In the genomic region with DNA sequence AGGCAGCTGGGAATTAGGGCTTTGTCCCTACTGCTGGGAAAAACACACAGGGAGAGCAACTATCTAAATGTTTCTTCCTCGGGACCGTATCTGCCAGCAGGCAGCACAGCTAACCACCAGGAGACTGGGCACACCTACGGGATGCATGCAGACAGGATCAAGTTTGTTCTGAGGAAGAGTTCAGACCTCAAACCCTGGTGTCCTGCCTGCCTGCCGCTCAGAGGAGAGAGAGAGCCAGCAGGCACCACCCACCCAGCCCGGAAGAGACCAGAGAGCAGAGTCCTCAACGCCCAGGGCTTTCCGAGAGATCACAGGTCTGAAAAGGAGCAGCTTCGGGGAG, we compare ENCODE assay signal across 14 mouse cellular contexts. TPM values are rescaled to one million over a fixed set of nuclear protein-coding genes. Genes with fewer than 3 reads are reported as not detected.
A peak's percentile ranks its signal among the peaks of the same experiment; 100 is the strongest.
DNase-seq lines count a peak whose midpoint lies in the region; ATAC-seq lines count a peak whose summit lies in the region.
"Had no signal": no experiment of that assay in that cellular context is flagged by ENCODE, and none has a peak within 500 bp of the region (broad histone marks: within the 10 kb centered on the region; RNA-seq: fewer than 3 reads in every experiment).

No protein-coding gene starts in this region.

- peak overlapping the region; percentile 26; the same call in 1 of the 2 replicates for H3K4me3 ChIP-seq in heart, embryonic 10.5 days
- H3K4me3 ChIP-seq in megakaryocyte, embryonic 14.5 days (replicated peaks), result peak overlapping the region; percentile 67
- no peak overlapping the region for H3K4me3 ChIP-seq in heart, embryonic 15.5 days
- H3K4me3 ChIP-seq in hindbrain, embryonic 14.5 days (replicated peaks; ENCODE audit: low read length), result no peak overlapping the region

- H3K36me3 ChIP-seq in heart, embryonic 10.5 days, result no peaks in the 10 kb centered on the region
- H3K36me3 ChIP-seq in megakaryocyte, embryonic 14.5 days (replicated peaks; ENCODE audit: low read length), result peaks cover 9% of the 10 kb centered on the region
- H3K36me3 ChIP-seq in heart, embryonic 15.5 days, result no peaks in the 10 kb centered on the region
- H3K36me3 ChIP-seq in hindbrain, embryonic 14.5 days (replicated peaks; ENCODE audit: control insufficient read depth, insufficient read depth), result no peaks in the 10 kb centered on the region

- peak overlapping the region; percentile 34; the same call in 1 of the 2 replicates for H3K9ac ChIP-seq in heart, embryonic 15.5 days
- no peak overlapping the region for H3K9ac ChIP-seq in hindbrain, embryonic 14.5 days

- peaks cover 26% of the 10 kb centered on the region for H3K4me1 ChIP-seq in heart, embryonic 10.5 days
- peaks cover 90% of the 10 kb centered on the region for H3K4me1 ChIP-seq in megakaryocyte, embryonic 14.5 days
- peaks cover 35% of the 10 kb centered on the region for H3K4me1 ChIP-seq in heart, embryonic 15.5 days (replicated peaks)
- H3K4me1 ChIP-seq in hindbrain, embryonic 14.5 days (replicated peaks; ENCODE audit: control insufficient read depth, insufficient read depth, low read length), result peaks cover 6% of the 10 kb centered on the region

- H3K27me3 ChIP-seq in heart, embryonic 10.5 days (ENCODE audit: insufficient read depth, poor library complexity, severe bottlenecking), result peaks cover 40% of the 10 kb centered on the region
- peaks cover 47% of the 10 kb centered on the region for H3K27me3 ChIP-seq in megakaryocyte, embryonic 14.5 days (replicated peaks)
- peaks cover 15% of the 10 kb centered on the region; the same call in 1 of the 2 replicates for H3K27me3 ChIP-seq in heart, embryonic 15.5 days
- H3K27me3 ChIP-seq in hindbrain, embryonic 14.5 days (ENCODE audit: control insufficient read depth, insufficient read depth, low read length), result no peaks in the 10 kb centered on the region

- H3K27ac ChIP-seq in heart, embryonic 10.5 days, result peak overlapping the region; percentile 72
- H3K27ac ChIP-seq in heart, embryonic 15.5 days, result peak overlapping the region; percentile 65
- H3K27ac ChIP-seq in hindbrain, embryonic 14.5 days, result no peak overlapping the region

- H3K9me3 ChIP-seq in heart, embryonic 10.5 days, result no peaks in the 10 kb centered on the region
- no peaks in the 10 kb centered on the region for H3K9me3 ChIP-seq in megakaryocyte, embryonic 14.5 days
- no peaks in the 10 kb centered on the region for H3K9me3 ChIP-seq in heart, embryonic 15.5 days (replicated peaks)
- no peaks in the 10 kb centered on the region for H3K9me3 ChIP-seq in hindbrain, embryonic 14.5 days (ENCODE audit: control insufficient read depth, low read length)

- WGBS in heart, embryonic 10.5 days, result 22% methylated on average over 8 of the region's 8 CpGs
- 28% methylated on average over 8 of the region's 8 CpGs for WGBS in heart, embryonic 15.5 days
- whole genome bisulfite sequencing in hindbrain, embryonic 14.5 days, result 38% methylated on average over 8 of the region's 8 CpGs

- no peak for DNase-seq in heart, embryonic 10.5 days (ENCODE audit: low spot score)
- DNase-seq in heart, adult 9 months (ENCODE audit: low spot score in 2 of 2), result no peak
- DNase-seq in neural tube, embryonic 10.5 days (ENCODE audit: extremely low spot score, low spot score), result peak; percentile 21
- DNase-seq in hindbrain, embryonic 14.5 days (ENCODE audit: low spot score), result no peak
- no peak for DNase-seq in adrenal gland, adult 8-10 months
- DNase-seq: cerebellum, adult 11-12 months; retina, postnatal 1 day had no signal

- peak overlapping the region; percentile 38 for H3K4me2 ChIP-seq in heart, embryonic 15.5 days
- no peak overlapping the region for H3K4me2 ChIP-seq in hindbrain, embryonic 14.5 days (replicated peaks)

- ATAC-seq in megakaryocyte, adult 5-6 weeks (ENCODE audit: poor library complexity, severe bottlenecking), result no peak
- ATAC-seq in heart, embryonic 15.5 days (replicated peaks; ENCODE audit: insufficient number of reproducible peaks, insufficient read depth, low FRiP score, low read depth), result no peak
- no peak for ATAC-seq in hindbrain, embryonic 14.5 days (ENCODE audit: low FRiP score)

RNA-seq across cellular contexts. Expression of a gene that starts 5.8 kb away (rescaled TPM):
- 4.8 and 7.3 TPM in 2 replicates for polyA plus RNA-seq in heart, embryonic 10.5 days (2016; fragmentation: Nextera tagmentation; extraction: Ambion mirVana)
- 28.6 and 53.0 TPM in 2 replicates for polyA plus RNA-seq in megakaryocyte, embryonic 14.5 days (2012; ENCODE audit: insufficient read depth, low replicate concordance)
- not detected in 2 replicates for total RNA-seq in megakaryocyte, adult 5-6 weeks (2015)
- not detected in 2 replicates for total RNA-seq in megakaryocyte, adult 5-6 weeks (2017)
- 7.3 and 9.1 TPM in 2 replicates for polyA plus RNA-seq in heart, embryonic 15.5 days (2015; fragmentation: Nextera tagmentation; extraction: Ambion mirVana)
- 5.1 and 7.2 TPM in 2 replicates for polyA plus RNA-seq in hindbrain, embryonic 14.5 days (2014; fragmentation: Nextera tagmentation; extraction: Ambion mirVana)
- total RNA-seq in adrenal gland, adult 8-10 months (2022), result 10 to 100 TPM; 17.4 to 34.0 (median 28.1) TPM
- total RNA-seq: granulocyte monocyte progenitor cell, adult 5-6 weeks; monocyte, adult 5-6 weeks had no signal

RNA-seq across cellular contexts. Expression of a gene that starts 43.0 kb away (rescaled TPM):
- polyA plus RNA-seq in heart, embryonic 10.5 days (2016; fragmentation: Nextera tagmentation; extraction: Ambion mirVana), result not detected in 2 replicates
- not detected in 2 replicates for polyA plus RNA-seq in megakaryocyte, embryonic 14.5 days (2012; ENCODE audit: insufficient read depth, low replicate concordance)
- total RNA-seq in megakaryocyte, adult 5-6 weeks (2015), result not detected in 2 replicates
- total RNA-seq in megakaryocyte, adult 5-6 weeks (2017), result not detected in 2 replicates
- polyA plus RNA-seq in heart, embryonic 15.5 days (2015; fragmentation: Nextera tagmentation; extraction: Ambion mirVana), result not detected in 2 replicates
- polyA plus RNA-seq in hindbrain, embryonic 14.5 days (2014; fragmentation: Nextera tagmentation; extraction: Ambion mirVana), result 0.19 and 0.39 TPM in 2 replicates
- total RNA-seq in adrenal gland, adult 8-10 months (2022), result not detected
- total RNA-seq: CH12.LX; granulocyte monocyte progenitor cell, adult 5-6 weeks; monocyte, adult 5-6 weeks had no signal
- polyA plus RNA-seq: thymus, postnatal 0 days had no signal

Comparison
In these comparisons a context has a peak if more than half of its experiments do, and no peak if none do; other contexts are left out.
1. H3K4me3 ChIP-seq: peak in heart, embryonic 10.5 days (single experiment) and megakaryocyte, embryonic 14.5 days (single experiment); none in heart, embryonic 15.5 days (single experiment) and hindbrain, embryonic 14.5 days (single experiment).